Mouse (Mus musculus) testis, adult 2 months (tissue): ENCODE data around the gene Myadml2.

Source experiments
- CTCF ChIP-seq: fragments of 200-500 bp; IDR thresholded peaks from 2 replicates; pipeline ENCODE4 v1.5.1; 2012; ENCODE audit warnings: low read depth, mild to moderate bottlenecking, inconsistent platforms, low read length, moderate library complexity; ENCODE audit not compliant: control insufficient read depth, insufficient read depth, insufficient replicate concordance
- POLR2A ChIP-seq: fragments of 200-500 bp; IDR thresholded peaks from 2 replicates; pipeline ENCODE4 v1.6.1; 2012; ENCODE audit warnings: low read depth, mild to moderate bottlenecking, inconsistent platforms, low read length, moderate library complexity; ENCODE audit not compliant: control insufficient read depth

DNA sequence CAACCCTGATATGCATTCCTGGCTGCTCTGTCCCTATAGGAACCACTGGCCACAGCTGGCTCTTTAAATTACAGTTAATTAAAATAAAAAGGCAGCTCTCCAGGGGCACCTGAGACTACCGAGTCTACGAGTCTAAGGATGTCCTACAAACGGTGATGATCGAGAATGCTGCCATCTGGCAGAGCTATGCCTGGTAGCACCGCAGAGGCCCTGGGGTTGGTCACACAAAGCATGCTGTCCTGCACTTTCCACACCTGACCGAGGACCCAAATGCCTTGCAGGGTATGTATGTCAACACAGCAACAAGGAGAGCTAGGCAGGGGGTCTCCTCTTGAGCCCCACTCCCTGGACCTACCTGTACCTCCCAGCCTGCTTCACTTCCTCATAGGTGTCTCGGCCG lies 34.0 kb downstream of the Myadml2 start:
- no peak for TF ChIP-seq CTCF
- no peak for TF ChIP-seq POLR2A
